Mouse (Mus musculus): ENCODE measurements around the gene Utp15. TPM values are rescaled to one million over a fixed set of nuclear protein-coding genes. Genes with fewer than 3 reads are reported as not detected.
A peak's percentile ranks its signal among the peaks of the same experiment; 100 is the strongest.

Utp15 gene
- total and polyA plus RNA-seq, 3 experiments = 40.3 to 60.8 TPM; not detected in 1

DNA sequence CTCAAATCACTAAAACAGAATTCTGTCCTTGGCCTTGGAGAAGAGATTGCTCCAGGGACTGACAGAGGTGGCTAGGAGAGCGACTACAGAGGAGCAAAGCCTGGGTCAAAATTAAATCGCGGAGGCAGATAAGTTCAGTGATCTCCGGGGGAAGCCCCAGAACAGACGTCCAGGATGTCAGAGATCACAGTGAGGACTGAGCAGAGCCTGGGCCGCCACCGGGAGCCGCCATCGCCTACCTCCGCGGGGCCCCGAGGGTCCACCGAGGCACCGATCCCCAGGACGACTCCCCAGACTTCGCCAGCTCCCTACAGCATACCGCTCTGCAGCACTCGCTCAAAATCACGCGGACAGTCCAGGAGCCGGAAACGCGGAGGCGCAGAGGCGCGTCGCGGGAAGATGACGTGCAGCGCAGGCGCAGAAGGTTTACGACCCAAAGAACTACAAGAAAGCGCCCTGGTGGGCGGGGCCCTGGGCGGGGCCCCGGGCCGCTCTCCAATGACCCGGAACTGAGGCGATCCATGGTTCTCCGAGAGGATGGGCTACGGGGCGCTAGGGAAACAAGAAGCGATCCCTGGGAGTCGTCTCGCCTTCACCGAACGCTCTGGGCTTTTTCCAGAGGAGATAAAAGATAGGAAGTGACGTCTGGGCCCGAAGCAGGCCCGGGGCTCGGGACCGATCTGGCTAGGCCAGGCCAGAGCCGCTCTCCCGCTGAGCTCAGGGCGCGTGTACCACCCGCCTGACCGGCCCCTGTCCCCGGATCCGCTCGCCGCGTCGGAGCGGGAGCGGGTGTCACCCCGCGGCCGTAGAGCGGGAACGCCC is at the start of gene Utp15, which contains the start of gene Ankra2 (continued):
- TF ChIP-seq POLR2AphosphoS2 (IDR thresholded peaks at IDR 0.05; ENCODE audit: low read length) = peak; percentile 83
- peak; percentile 71; the same call in 1 of the 2 replicates for TF ChIP-seq MAZ (IDR thresholded peaks at IDR 0.05; ENCODE audit: low read depth, low read length)
- peak; percentile 52; the same call in 1 of the 2 replicates for TF ChIP-seq CHD2 (IDR thresholded peaks at IDR 0.05; ENCODE audit: low read length)
- TF ChIP-seq MYC (IDR thresholded peaks at IDR 0.05; ENCODE audit: low read depth, low read length) = peak; percentile 95
- TF ChIP-seq TBP (IDR thresholded peaks at IDR 0.05; ENCODE audit: low read depth, low read length) = peak; percentile 93

DNA sequence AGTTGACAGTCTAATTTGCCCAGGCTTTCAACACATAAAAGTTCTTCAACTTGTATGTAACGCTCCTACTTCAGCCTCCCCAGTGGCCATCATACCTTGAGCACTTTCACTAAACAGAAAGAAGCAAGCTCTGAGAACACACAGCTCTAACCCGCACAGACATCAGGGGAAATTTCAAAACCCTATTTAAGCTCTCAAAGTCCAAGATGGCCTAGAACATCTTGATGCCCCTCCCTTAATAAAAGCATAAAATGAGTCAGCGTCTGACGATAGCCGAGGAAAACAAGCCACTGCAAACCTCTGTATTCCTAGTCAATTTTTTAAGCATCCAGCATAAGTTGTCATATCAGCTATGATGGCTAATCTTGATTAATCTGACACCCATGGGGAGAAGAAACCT is 48.8 kb upstream of the Utp15 start:
- Histone ChIP-seq H3K9ac (ENCODE audit: control insufficient read depth, low read depth, low read length, poor library complexity, severe bottlenecking) (no peak overlapping the region), H3K27me3 (ENCODE audit: control insufficient read depth in 1 of 2, insufficient read depth in 2 of 2, low read length in 2 of 2) (no peaks in the 10 kb centered on the region), H3K27ac (ENCODE audit: control insufficient read depth, low read depth, low read length) (no peak overlapping the region), H3K9me3 (replicated peaks; ENCODE audit: insufficient read depth, low read length) (no peaks in the 10 kb centered on the region), H3K4me1 (ENCODE audit: control insufficient read depth in 1 of 2, insufficient read depth in 2 of 2, low read length in 2 of 2) (peaks cover 12 to 18% of the 10 kb centered on the region in 2 experiments), H3K79me2 (ENCODE audit: control insufficient read depth, insufficient read depth, low read length, poor library complexity) (peaks cover 37% of the 10 kb centered on the region), H3K36me3 (ENCODE audit: control insufficient read depth in 1 of 2, insufficient read depth in 2 of 2, low read length in 2 of 2) (peaks cover 48 to 63% of the 10 kb centered on the region in 2 experiments), H3K4me3 (ENCODE audit: control insufficient read depth in 1 of 2, insufficient read depth in 1 of 2, low read depth in 2 of 2, low read length in 2 of 2) (no peak overlapping the region)
- DNase-seq (ENCODE audit: low read depth, low spot score) = no peak
- no peak for TF ChIP-seq RAD21 (IDR thresholded peaks at IDR 0.05; ENCODE audit: low read depth, low read length)
- TF ChIP-seq ZKSCAN1 (IDR thresholded peaks at IDR 0.05; ENCODE audit: low read depth, low read length) = no peak
- TF ChIP-seq CHD1 (IDR thresholded peaks at IDR 0.05; ENCODE audit: low read depth, low read length) = no peak
- TF ChIP-seq ETS1 (IDR thresholded peaks at IDR 0.05; ENCODE audit: low read depth, low read length) = no peak
- no peak for TF ChIP-seq BHLHE40 (IDR thresholded peaks at IDR 0.05; ENCODE audit: borderline replicate concordance, low read depth, low read length)
- no peak for TF ChIP-seq SIN3A (IDR thresholded peaks at IDR 0.05; ENCODE audit: low read length)
- no peak for TF ChIP-seq ZC3H11A (IDR thresholded peaks at IDR 0.05; ENCODE audit: low read depth, low read length)
- no peak for TF ChIP-seq MAX (IDR thresholded peaks at IDR 0.05; ENCODE audit: low read length)
- TF ChIP-seq POLR2AphosphoS5 (IDR thresholded peaks at IDR 0.05; ENCODE audit: borderline replicate concordance, low read depth, low read length) = no peak

DNA sequence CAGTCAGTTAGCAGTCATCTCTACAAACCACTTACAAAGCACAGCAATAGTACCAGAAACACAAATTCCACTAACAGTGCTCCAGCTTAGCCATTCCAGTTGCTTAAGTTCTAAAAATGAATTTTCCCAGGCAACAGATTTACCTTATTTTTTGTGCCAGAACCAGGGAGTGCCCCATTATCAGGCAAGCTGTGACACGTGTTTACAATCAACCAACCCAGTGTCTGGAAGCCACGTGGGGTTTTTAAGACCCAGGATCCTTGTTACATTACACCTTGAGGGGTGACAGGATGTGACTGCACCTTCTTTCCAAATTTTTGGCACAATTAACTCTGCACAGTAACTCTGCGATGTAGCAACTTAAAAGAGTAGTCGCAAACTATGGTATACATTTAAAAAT is 45.9 kb upstream of the Utp15 start:
- H3K36me3 ChIP-seq (ENCODE audit: control insufficient read depth in 1 of 2, insufficient read depth in 2 of 2, low read length in 2 of 2) = peaks cover 31 to 48% of the 10 kb centered on the region in 2 experiments
- H3K27me3 ChIP-seq (ENCODE audit: control insufficient read depth in 1 of 2, insufficient read depth in 2 of 2, low read length in 2 of 2) = no peaks in the 10 kb centered on the region
- DNase-seq (ENCODE audit: low read depth, low spot score) = peak; percentile 38
- H3K79me2 ChIP-seq (ENCODE audit: control insufficient read depth, insufficient read depth, low read length, poor library complexity) = peaks cover 14% of the 10 kb centered on the region; the same call in 1 of the 2 replicates
- H3K4me1 ChIP-seq (ENCODE audit: control insufficient read depth in 1 of 2, insufficient read depth in 2 of 2, low read length in 2 of 2) = peaks cover 5 to 8% of the 10 kb centered on the region in 2 experiments
- H3K9ac ChIP-seq (ENCODE audit: control insufficient read depth, low read depth, low read length, poor library complexity, severe bottlenecking) = no peak overlapping the region
- H3K27ac ChIP-seq (ENCODE audit: control insufficient read depth, low read depth, low read length) = peak overlapping the region; percentile 39
- TF ChIP-seq POLR2AphosphoS2 (IDR thresholded peaks at IDR 0.05; ENCODE audit: low read length) = peak; percentile 16
- no peak for TF ChIP-seq CHD1 (IDR thresholded peaks at IDR 0.05; ENCODE audit: low read depth, low read length)
- peak; percentile 51; the same call in 1 of the 2 replicates for TF ChIP-seq USF1 (IDR thresholded peaks at IDR 0.05; ENCODE audit: low read depth, low read length)
- H3K9me3 ChIP-seq (replicated peaks; ENCODE audit: insufficient read depth, low read length) = no peaks in the 10 kb centered on the region
- H3K4me3 ChIP-seq (ENCODE audit: control insufficient read depth in 1 of 2, insufficient read depth in 1 of 2, low read depth in 2 of 2, low read length in 2 of 2) = no peak overlapping the region

Data from MEL (cell line).